In genomic region chr14:25472096-25472861, GRCm38 (mm10) we compare ENCODE assay signal across 9 mouse cellular contexts. TPM values are rescaled to one million over a fixed set of nuclear protein-coding genes. Genes with fewer than 3 reads are reported as not detected.
DNase-seq lines count a peak whose midpoint lies in the region; ATAC-seq and TF ChIP-seq lines count a peak whose summit lies in the region.
"Had no signal": no experiment of that assay in that cellular context is flagged by ENCODE, and none has a peak within 500 bp of the region (broad histone marks: within the 10 kb centered on the region; RNA-seq: fewer than 3 reads in every experiment).

No protein-coding gene starts in this region.

- peaks cover 98% of the 10 kb centered on the region for H3K79me2 ChIP-seq in C2C12 (ENCODE audit: control insufficient read depth, insufficient read depth)

- no peak overlapping the region for H3ac ChIP-seq in C2C12 (ENCODE audit: control insufficient read depth, insufficient read length, low read depth)

- peaks cover 71% of the 10 kb centered on the region for H3K4me1 ChIP-seq in lung, adult 2 months (ENCODE audit: control insufficient read depth, insufficient read depth, low read length)

- DNase-seq in gastrocnemius, adult 2 months: peak; percentile 44
- DNase-seq in gastrocnemius, postnatal 10 days: no peak
- DNase-seq in lung, adult 2 months: peak; percentile 40
- no peak for DNase-seq in embryo, embryonic 11 days
- DNase-seq in gastrocnemius, postnatal 36 days: no peak

- H3K27me3 ChIP-seq in C2C12 (ENCODE audit: control insufficient read depth, insufficient read depth, insufficient read length): no peaks in the 10 kb centered on the region
- H3K27me3 ChIP-seq: lung, embryonic 15.5 days had no signal

- H3K36me3 ChIP-seq in C2C12 (ENCODE audit: control insufficient read depth, insufficient read depth): peaks cover 9% of the 10 kb centered on the region
- H3K36me3 ChIP-seq: lung, embryonic 15.5 days had no signal

- no peak for TF ChIP-seq POLR2A in lung, adult 2 months (IDR thresholded peaks at IDR 0.05; ENCODE audit: borderline replicate concordance, extremely low read depth, low read depth, low read length)

- peak; percentile 29 to 36 for ATAC-seq in hematopoietic stem cell, adult 5-6 weeks (replicated peaks in 1 of 2; ENCODE audit: insufficient read depth in 1 of 2, low FRiP score in 2 of 2, low TSS enrichment in 1 of 2, low read depth in 1 of 2, poor library complexity in 2 of 2, severe bottlenecking in 2 of 2)
- no peak for ATAC-seq in megakaryocyte-erythroid progenitor cell, adult 5-6 weeks (replicated peaks; ENCODE audit: low FRiP score, low TSS enrichment, poor library complexity, severe bottlenecking)

- TF ChIP-seq CTCF in gastrocnemius, adult 2 months (IDR thresholded peaks at IDR 0.05): no peak
- TF ChIP-seq CTCF in C2C12 (IDR thresholded peaks at IDR 0.05; ENCODE audit: control insufficient read depth, insufficient read depth, insufficient read length): no peak
- no peak for TF ChIP-seq CTCF in lung, adult 2 months (IDR thresholded peaks at IDR 0.05; ENCODE audit: insufficient read depth, low read length)

- intact Hi-C loops in gastrocnemius, adult 2 months (cut with DNase I): no loop called here
- intact Hi-C loops in gastrocnemius, postnatal 36 days (cut with DNase I): no loop called here

- H3K4me3 ChIP-seq in gastrocnemius, adult 2 months: peak overlapping the region; percentile 15; the same call in 1 of the 2 replicates
- no peak overlapping the region for H3K4me3 ChIP-seq in C2C12 (ENCODE audit: insufficient read depth, poor library complexity, severe bottlenecking)
- H3K4me3 ChIP-seq in lung, adult 2 months (replicated peaks; ENCODE audit: extremely low read depth, low read depth, low read length): no peak overlapping the region
- H3K4me3 ChIP-seq: lung, embryonic 15.5 days had no signal

- 29% methylated on average over 6 of the region's 6 CpGs for WGBS in lung, adult 2 months

- H3K27ac ChIP-seq in gastrocnemius, adult 2 months: peak overlapping the region; percentile 92

- peaks cover 90% of the 10 kb centered on the region for H3K79me3 ChIP-seq in C2C12 (ENCODE audit: low read depth)

TF ChIP-seq in C2C12, 6 proteins besides CTCF, POLR2A, EP300 and RAD21:
- no peak for TF ChIP-seq USF1 (IDR thresholded peaks at IDR 0.05; ENCODE audit: low read depth)
- TF ChIP-seq CEBPB (IDR thresholded peaks at IDR 0.05; ENCODE audit: low read depth): peak; percentile 86

RNA-seq across cellular contexts. Expression of gene Zmiz1, which starts 13.3 kb away (rescaled TPM):
- 10 to 100 TPM; 27.4 to 34.5 TPM for total RNA-seq in gastrocnemius, adult 2 months (2021)
- 10 to 100 TPM; 31.6 to 43.8 TPM for total RNA-seq in gastrocnemius, postnatal 10 days (2021)
- polyA plus RNA-seq in C2C12 (2012; fragmentation: generic; extraction: Trizol): 27.3 TPM
- 9.8 and 17.0 TPM in 2 replicates for total RNA-seq in hematopoietic stem cell, adult 5-6 weeks (2017)
- 51.6 and 52.6 TPM in 2 replicates for polyA plus RNA-seq in lung, adult 2 months (2012; rRNA removed)
- 51.3 and 56.9 TPM in 2 replicates for total RNA-seq in megakaryocyte-erythroid progenitor cell, adult 5-6 weeks (2014; fragmentation: Nextera tagmentation)
- total RNA-seq in megakaryocyte-erythroid progenitor cell, adult 5-6 weeks (2017): 6.7 and 12.6 TPM in 2 replicates
- 10 to 100 TPM; 24.3 to 27.2 TPM for total RNA-seq in gastrocnemius, postnatal 36 days (2021)

Comparison
In these comparisons a context has a peak if more than half of its experiments do, and no peak if none do; other contexts are left out.
1. DNase-seq: peak in gastrocnemius, adult 2 months (single experiment) and lung, adult 2 months (single experiment); none in gastrocnemius, postnatal 10 days (single experiment), embryo, embryonic 11 days (single experiment) and gastrocnemius, postnatal 36 days (0 of 2).